Mouse (Mus musculus): ENCODE results near the gene Itgb3bp.

Itgb3bp gene

GRCm38 (mm10) chr4:99934859-99935258 is 5.2 kb upstream of the Itgb3bp start:
- DNase-seq (ENCODE audit: low spot score in 2 of 2), result no peak

- no peak for DNase-seq (ENCODE audit: low spot score in 2 of 2)
These were observed 2.2 kb upstream of the Itgb3bp start for GRCm38 (mm10) chr4:99931807-99932206.

- DNase-seq (ENCODE audit: low spot score in 2 of 2), result no peak
These were observed 1.6 kb upstream of the Itgb3bp start for GRCm38 (mm10) chr4:99931240-99931580.

GRCm38 (mm10) chr4:99930518-99931239 is 1.1 kb upstream of the Itgb3bp start:
- no peak for DNase-seq (ENCODE audit: low spot score in 2 of 2)

- DNase-seq (ENCODE audit: low spot score in 2 of 2), result peak; percentile 31 to 65
These were observed 432 bp downstream of the Itgb3bp start, which contains the start of gene Pgm1 for GRCm38 (mm10) chr4:99929149-99929612. TSS of gene Pgm1 (plus strand) at chr4:99929414.

- DNase-seq (ENCODE audit: low spot score in 2 of 2), result no peak
These were observed 1.1 kb downstream of the Itgb3bp start for GRCm38 (mm10) chr4:99928521-99928920.

- no peak for DNase-seq (ENCODE audit: low spot score in 2 of 2)
These were observed 3.2 kb downstream of the Itgb3bp start for GRCm38 (mm10) chr4:99926380-99926779.

- no peak for DNase-seq (ENCODE audit: low spot score in 2 of 2)
These were observed 15.6 kb downstream of the Itgb3bp start for GRCm38 (mm10) chr4:99913894-99914451.

- DNase-seq (ENCODE audit: low spot score in 2 of 2), result no peak
These were observed 47.2 kb downstream of the Itgb3bp start for GRCm38 (mm10) chr4:99882405-99882804.

- DNase-seq (ENCODE audit: low spot score in 2 of 2), result peak in 1 of 2 experiments; percentile 21
These were observed 47.7 kb downstream of the Itgb3bp start for GRCm38 (mm10) chr4:99881882-99882281.

GRCm38 (mm10) chr4:99829094-99830073 is 100.2 kb downstream of the Itgb3bp start, which contains the start of gene Efcab7:
TSS of gene Efcab7 (plus strand) at chr4:99829198.
- peak; percentile 77 to 86 for DNase-seq (ENCODE audit: low spot score in 2 of 2)

GRCm38 (mm10) chr4:99828739-99829093 is 100.9 kb downstream of the Itgb3bp start:
- no peak for DNase-seq (ENCODE audit: low spot score in 2 of 2)

- no peak for DNase-seq (ENCODE audit: low spot score in 2 of 2)
These were observed 101.3 kb downstream of the Itgb3bp start for GRCm38 (mm10) chr4:99828337-99828736.

- DNase-seq (ENCODE audit: low spot score in 2 of 2), result no peak
These were observed 112.7 kb downstream of the Itgb3bp start for GRCm38 (mm10) chr4:99816697-99817460.

- no peak for DNase-seq (ENCODE audit: low spot score in 2 of 2)
These were observed 137.2 kb downstream of the Itgb3bp start for GRCm38 (mm10) chr4:99792365-99792764.

- DNase-seq (ENCODE audit: low spot score in 2 of 2), result no peak
These were observed 156.6 kb downstream of the Itgb3bp start for GRCm38 (mm10) chr4:99773041-99773440.

- DNase-seq (ENCODE audit: low spot score in 2 of 2), result no peak
These were observed 159.1 kb downstream of the Itgb3bp start for GRCm38 (mm10) chr4:99770555-99770954.

- no peak for DNase-seq (ENCODE audit: low spot score in 2 of 2)
These were observed 162.9 kb downstream of the Itgb3bp start for GRCm38 (mm10) chr4:99766753-99767152.

- DNase-seq (ENCODE audit: low spot score in 2 of 2), result no peak
These were observed 163.3 kb downstream of the Itgb3bp start for GRCm38 (mm10) chr4:99766303-99766702.

GRCm38 (mm10) chr4:99752426-99752825 is 177.2 kb downstream of the Itgb3bp start:
- DNase-seq (ENCODE audit: low spot score in 2 of 2), result no peak

GRCm38 (mm10) chr4:99739836-99740235 is 189.8 kb downstream of the Itgb3bp start:
- DNase-seq (ENCODE audit: low spot score in 2 of 2), result no peak
